Mouse (Mus musculus): ENCODE results near the gene Vwa8. TPM values are rescaled to one million over a fixed set of nuclear protein-coding genes. Genes with fewer than 3 reads are reported as not detected.

The Vwa8 gene
- polyA plus RNA-seq, 1 experiment from 2014 or later: 10.0 TPM

- H3K27ac ChIP-seq: no peak overlapping the region
- 48% methylated on average over 5 of the region's 5 CpGs for WGBS
- no peak for ATAC-seq (ENCODE audit: low FRiP score)
These were observed 386.3 kb downstream of the Vwa8 start for GRCm38 (mm10) chr14:79235157-79235556.

GRCm38 (mm10) chr14:79236261-79236660, 387.4 kb downstream of the Vwa8 start:
- no peaks in the 10 kb centered on the region for H3K36me3 ChIP-seq
- ATAC-seq (ENCODE audit: low FRiP score): no peak
- H3K4me3 ChIP-seq: no peak overlapping the region
- H3K4me1 ChIP-seq: peaks cover 9% of the 10 kb centered on the region
- no peak overlapping the region for H3K9ac ChIP-seq
- peaks cover 3% of the 10 kb centered on the region; the same call in 1 of the 2 replicates for H3K9me3 ChIP-seq (replicated peaks)
- WGBS: 75% methylated on average over 6 of the region's 6 CpGs
- H3K4me2 ChIP-seq (replicated peaks): no peak overlapping the region
- H3K27me3 ChIP-seq: no peaks in the 10 kb centered on the region
- no peak overlapping the region for H3K27ac ChIP-seq

More at GRCm38 (mm10) chr14:79235157-79235556, 386.3 kb downstream of the Vwa8 start:
- H3K4me2 ChIP-seq (replicated peaks): no peak overlapping the region
- H3K4me3 ChIP-seq: no peak overlapping the region
- H3K36me3 ChIP-seq: no peaks in the 10 kb centered on the region
- peaks cover 9% of the 10 kb centered on the region for H3K4me1 ChIP-seq
- H3K27me3 ChIP-seq: no peaks in the 10 kb centered on the region
- H3K9me3 ChIP-seq (replicated peaks): no peaks in the 10 kb centered on the region
- H3K9ac ChIP-seq: no peak overlapping the region

- no peak overlapping the region for H3K9ac ChIP-seq
- no peak for ATAC-seq (ENCODE audit: low FRiP score)
- H3K9me3 ChIP-seq (replicated peaks): peaks cover 3% of the 10 kb centered on the region; the same call in 1 of the 2 replicates
- H3K4me2 ChIP-seq (replicated peaks): no peak overlapping the region
- WGBS: 95% methylated on average over 12 of the region's 12 CpGs
- no peak overlapping the region for H3K4me3 ChIP-seq
- no peaks in the 10 kb centered on the region for H3K27me3 ChIP-seq
- H3K27ac ChIP-seq: no peak overlapping the region
- H3K36me3 ChIP-seq: no peaks in the 10 kb centered on the region
- peaks cover 10% of the 10 kb centered on the region for H3K4me1 ChIP-seq
These were observed 390.6 kb downstream of the Vwa8 start for GRCm38 (mm10) chr14:79239402-79239801.

GRCm38 (mm10) chr14:79241057-79241570, 392.3 kb downstream of the Vwa8 start:
- H3K27me3 ChIP-seq: no peaks in the 10 kb centered on the region
- H3K27ac ChIP-seq: no peak overlapping the region
- peaks cover 3% of the 10 kb centered on the region; the same call in 1 of the 2 replicates for H3K9me3 ChIP-seq (replicated peaks)
- peaks cover 12% of the 10 kb centered on the region for H3K4me1 ChIP-seq
- no peak overlapping the region for H3K4me2 ChIP-seq (replicated peaks)
- ATAC-seq (ENCODE audit: low FRiP score): no peak
- H3K4me3 ChIP-seq: no peak overlapping the region
- no peak overlapping the region for H3K9ac ChIP-seq
- 69% methylated on average over 4 of the region's 4 CpGs for WGBS
- H3K36me3 ChIP-seq: no peaks in the 10 kb centered on the region

- Histone ChIP-seq H3K9me3 (replicated peaks) (peaks cover 3% of the 10 kb centered on the region; the same call in 1 of the 2 replicates), H3K4me2 (replicated peaks) (no peak overlapping the region), H3K9ac (no peak overlapping the region), H3K4me1 (peaks cover 10% of the 10 kb centered on the region), H3K27ac (no peak overlapping the region), H3K4me3 (no peak overlapping the region), H3K27me3 (no peaks in the 10 kb centered on the region), H3K36me3 (no peaks in the 10 kb centered on the region)
- 82% methylated on average over 6 of the region's 6 CpGs for whole genome bisulfite sequencing
- ATAC-seq (ENCODE audit: low FRiP score): no peak
These were observed 393.0 kb downstream of the Vwa8 start for GRCm38 (mm10) chr14:79241656-79242385.

GRCm38 (mm10) chr14:79242386-79242720, 393.5 kb downstream of the Vwa8 start:
- ATAC-seq (ENCODE audit: low FRiP score): no peak
- Histone ChIP-seq H3K4me2 (replicated peaks) (no peak overlapping the region), H3K9ac (no peak overlapping the region), H3K36me3 (no peaks in the 10 kb centered on the region), H3K27me3 (no peaks in the 10 kb centered on the region), H3K27ac (no peak overlapping the region), H3K4me1 (peaks cover 7% of the 10 kb centered on the region; the same call in 1 of the 2 replicates), H3K4me3 (no peak overlapping the region), H3K9me3 (replicated peaks) (peaks cover 3% of the 10 kb centered on the region; the same call in 1 of the 2 replicates)

- no peak overlapping the region for H3K4me3 ChIP-seq
- H3K27me3 ChIP-seq: no peaks in the 10 kb centered on the region
- no peak overlapping the region for H3K27ac ChIP-seq
- H3K36me3 ChIP-seq: no peaks in the 10 kb centered on the region
- ATAC-seq (ENCODE audit: low FRiP score): no peak
- H3K9ac ChIP-seq: no peak overlapping the region
- H3K9me3 ChIP-seq (replicated peaks): peaks cover 3% of the 10 kb centered on the region; the same call in 1 of the 2 replicates
- H3K4me2 ChIP-seq (replicated peaks): no peak overlapping the region
- WGBS: 82% methylated on average over 12 of the region's 12 CpGs
- peaks cover 6% of the 10 kb centered on the region for H3K4me1 ChIP-seq
These were observed 394.4 kb downstream of the Vwa8 start for GRCm38 (mm10) chr14:79243038-79243883.

- H3K4me2 ChIP-seq (replicated peaks): no peak overlapping the region
- no peak for ATAC-seq (ENCODE audit: low FRiP score)
- 56% methylated on average over 3 of the region's 3 CpGs for WGBS
- peaks cover 9% of the 10 kb centered on the region; the same call in 1 of the 2 replicates for H3K4me1 ChIP-seq
- no peak overlapping the region for H3K9ac ChIP-seq
- peaks cover 3% of the 10 kb centered on the region; the same call in 1 of the 2 replicates for H3K9me3 ChIP-seq (replicated peaks)
- no peak overlapping the region for H3K4me3 ChIP-seq
- H3K27me3 ChIP-seq: no peaks in the 10 kb centered on the region
- no peak overlapping the region for H3K27ac ChIP-seq
- no peaks in the 10 kb centered on the region for H3K36me3 ChIP-seq
These were observed 395.7 kb downstream of the Vwa8 start for GRCm38 (mm10) chr14:79244571-79244970.

- Histone ChIP-seq H3K4me2 (replicated peaks) (no peak overlapping the region), H3K9me3 (replicated peaks) (no peaks in the 10 kb centered on the region), H3K4me1 (peaks cover 6% of the 10 kb centered on the region; the same call in 1 of the 2 replicates), H3K9ac (no peak overlapping the region), H3K27me3 (no peaks in the 10 kb centered on the region), H3K36me3 (no peaks in the 10 kb centered on the region), H3K4me3 (no peak overlapping the region), H3K27ac (no peak overlapping the region)
- 72% methylated on average over 5 of the region's 5 CpGs for WGBS
- no peak for ATAC-seq (ENCODE audit: low FRiP score)
These were observed 403.0 kb downstream of the Vwa8 start for GRCm38 (mm10) chr14:79251727-79252285.

Other genes with a start within 250 kb of the Vwa8 start
- 2.8 and 3.6 TPM in 2 replicates for gene Dgkh, start 116.3 kb upstream of the Vwa8 start, polyA plus RNA-seq (2016; fragmentation: Nextera tagmentation; extraction: Ambion mirVana)